Mouse (Mus musculus) urinary bladder, adult 2 months (tissue): ENCODE data around the gene Fbxo27. TPM values are rescaled to one million over a fixed set of nuclear protein-coding genes. Genes with fewer than 3 reads are reported as not detected.

Experiments used
- polyA plus RNA-seq: library from polyadenylated mRNA; depleted of rRNA; stranded (reverse); fragments of >200 nt; gene quantifications from 2 replicates; pipeline ENCODE4 v1.2.3, GENCODE M21; 2012; rRNA removed

Gene Fbxo27
- polyA plus RNA-seq, 1 experiment, result 12.6 TPM

Other genes starting within 250 kb of the Fbxo27 start
- 3.9 and 4.3 TPM in 2 replicates for gene Lrfn1, start 240.9 kb upstream of the Fbxo27 start, polyA plus RNA-seq
- not detected in 2 replicates for gene Ifnl2, start 182.4 kb upstream of the Fbxo27 start, polyA plus RNA-seq
- gene Ifnl3, start 170.0 kb upstream of the Fbxo27 start, polyA plus RNA-seq, result not detected in 2 replicates
- 0.27 TPM in 1 of 2 replicates, not detected in the other for gene Sycn, start 152.0 kb upstream of the Fbxo27 start, polyA plus RNA-seq
- gene Nccrp1, start 145.6 kb upstream of the Fbxo27 start, polyA plus RNA-seq, result 0.67 and 1.1 TPM in 2 replicates
- gene Samd4b, start 94.7 kb upstream of the Fbxo27 start, polyA plus RNA-seq, result 49.9 and 54.5 TPM in 2 replicates
- gene Pak4, start 94.7 kb upstream of the Fbxo27 start, polyA plus RNA-seq, result 24.7 and 31.3 TPM in 2 replicates
- gene Acp7, start 61.5 kb upstream of the Fbxo27 start, polyA plus RNA-seq, result not detected in 2 replicates
- 6.1 and 6.8 TPM in 2 replicates for gene Fbxo17, start 24.0 kb downstream of the Fbxo27 start, polyA plus RNA-seq
- 53.5 and 59.2 TPM in 2 replicates for gene Mrps12, start 49.0 kb downstream of the Fbxo27 start, polyA plus RNA-seq
- gene Sars2, start 49.1 kb downstream of the Fbxo27 start, polyA plus RNA-seq, result 9.9 and 10.6 TPM in 2 replicates
- 0.06 TPM in 1 of 2 replicates, not detected in the other for gene Ccer2, start 63.3 kb downstream of the Fbxo27 start, polyA plus RNA-seq
- 84.7 and 100 TPM in 2 replicates for gene Sirt2, start 73.9 kb downstream of the Fbxo27 start, polyA plus RNA-seq
- gene Nfkbib, start 74.7 kb downstream of the Fbxo27 start, polyA plus RNA-seq, result 16.4 and 18.6 TPM in 2 replicates
- 2.6 and 4.1 TPM in 2 replicates for gene Rinl, start 96.1 kb downstream of the Fbxo27 start, polyA plus RNA-seq
- gene Hnrnpl, start 115.7 kb downstream of the Fbxo27 start, polyA plus RNA-seq, result 325 and 346 TPM in 2 replicates
- gene Ech1, start 132.4 kb downstream of the Fbxo27 start, polyA plus RNA-seq, result 246 and 303 TPM in 2 replicates
- gene Lgals4, start 141.0 kb downstream of the Fbxo27 start, polyA plus RNA-seq, result 29.4 and 39.9 TPM in 2 replicates
- 1.3 and 3.6 TPM in 2 replicates for gene Lgals7, start 171.0 kb downstream of the Fbxo27 start, polyA plus RNA-seq
- gene Capn12, start 188.6 kb downstream of the Fbxo27 start, polyA plus RNA-seq, result 0.66 and 0.73 TPM in 2 replicates